Mouse (Mus musculus) embryonic facial prominence, embryonic 15.5 days (tissue): ENCODE results near the gene Fbxo5. TPM values are rescaled to one million over a fixed set of nuclear protein-coding genes. Genes with fewer than 3 reads are reported as not detected.

Experiments
- ATAC-seq: fragments of 200-750 bp; cut with Nextera tagmentation; 2 replicates; pipeline ENCODE4 v1.8.0; 2017; ENCODE audit warnings: low read depth, moderate TSS enrichment; ENCODE audit not compliant: insufficient number of reproducible peaks, low FRiP score, low TSS enrichment
- H3K27ac ChIP-seq: fragments of 300-500 bp; sonication (generic); replicated peaks from 2 replicates; pipeline ENCODE4 v1.5.1; 2015; ENCODE audit warnings: mild to moderate bottlenecking, inconsistent platforms
- H3K27me3 ChIP-seq: fragments of 300-500 bp; sonication (generic); 2 replicates; pipeline ENCODE4 v1.6.1; 2015; ENCODE audit warnings: inconsistent platforms
- H3K36me3 ChIP-seq: fragments of 300-500 bp; sonication (generic); 2 replicates; pipeline ENCODE4 v1.6.1; 2015; ENCODE audit warnings: mild to moderate bottlenecking, inconsistent platforms
- H3K4me1 ChIP-seq: fragments of 300-500 bp; sonication (generic); 2 replicates; pipeline ENCODE4 v1.6.1; 2015; ENCODE audit warnings: inconsistent platforms
- H3K4me2 ChIP-seq: fragments of 300-500 bp; sonication (generic); replicated peaks from 2 replicates; pipeline ENCODE4 v1.6.1; 2015; ENCODE audit warnings: mild to moderate bottlenecking, inconsistent platforms
- H3K4me3 ChIP-seq: fragments of 300-500 bp; sonication (generic); replicated peaks from 2 replicates; pipeline ENCODE4 v1.5.1; 2015; ENCODE audit warnings: mild to moderate bottlenecking, inconsistent platforms
- H3K9ac ChIP-seq: fragments of 300-500 bp; sonication (generic); 2 replicates; pipeline ENCODE4 v1.6.1; 2015; ENCODE audit warnings: inconsistent platforms
- H3K9me3 ChIP-seq: fragments of 300-500 bp; sonication (generic); replicated peaks from 2 replicates; pipeline ENCODE4 v1.6.1; 2016; ENCODE audit warnings: inconsistent platforms
- WGBS: fragments of 180-500 bp; shearing (Covaris S2); methylation state at CpG from one replicate; pipeline ENCODE4 v1.1.7; 2015; 5-methylcytosine and 5-hydroxymethylcytosine counted together
- polyA plus RNA-seq: library from polyadenylated mRNA; unstranded; fragments of >200 nt; fragmentation: Nextera tagmentation; extraction: Ambion mirVana; gene quantifications from 2 replicates; pipeline ENCODE4 v1.2.1, GENCODE M21; 2015

Fbxo5 gene
- 51.4 and 53.4 TPM in 2 replicates for polyA plus RNA-seq

DNA sequence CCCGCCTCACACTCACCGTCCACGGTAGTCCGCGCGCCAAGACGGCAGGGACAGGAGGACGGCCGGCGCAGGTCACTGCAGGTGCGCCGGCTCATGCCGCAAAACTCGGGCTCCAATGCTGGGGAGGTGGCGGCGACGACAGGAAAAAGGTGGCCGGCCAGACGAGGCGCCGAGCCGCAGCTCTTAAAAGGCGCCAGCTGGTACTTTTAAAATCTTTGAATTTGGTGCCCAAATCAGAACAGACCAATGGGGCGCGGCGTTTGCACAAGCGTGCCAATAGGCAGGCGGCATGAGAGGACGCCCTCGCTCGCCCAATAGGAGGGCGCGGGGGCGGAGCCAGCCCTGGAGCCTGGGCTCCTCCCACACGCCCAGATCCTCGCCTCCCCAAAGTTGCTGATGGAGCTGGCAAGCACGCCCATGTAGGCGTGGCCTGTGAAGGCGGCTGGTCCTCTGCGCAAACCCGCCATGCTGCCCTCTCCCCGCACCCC, at the start of gene Fbxo5:
TSS of gene Fbxo5 (minus strand) at position 358 of the 488 bp plus-strand sequence.
- H3K27me3 ChIP-seq, result no peaks in the 10 kb centered on the region
- H3K4me2 ChIP-seq, result peak within 1 kb of the TSS; percentile 94
- under 1% methylated on average over 41 of the region's 42 CpGs for WGBS
- no peaks in the 10 kb centered on the region for H3K9me3 ChIP-seq
- ATAC-seq, result peak; percentile 96
- peaks cover 19% of the 10 kb centered on the region for H3K36me3 ChIP-seq
- peak within 1 kb of the TSS; percentile 80 for H3K4me3 ChIP-seq
- peak within 1 kb of the TSS; percentile 93 for H3K27ac ChIP-seq
- peak within 1 kb of the TSS; percentile 50 for H3K9ac ChIP-seq
- H3K4me1 ChIP-seq, result peaks cover 26% of the 10 kb centered on the region

DNA sequence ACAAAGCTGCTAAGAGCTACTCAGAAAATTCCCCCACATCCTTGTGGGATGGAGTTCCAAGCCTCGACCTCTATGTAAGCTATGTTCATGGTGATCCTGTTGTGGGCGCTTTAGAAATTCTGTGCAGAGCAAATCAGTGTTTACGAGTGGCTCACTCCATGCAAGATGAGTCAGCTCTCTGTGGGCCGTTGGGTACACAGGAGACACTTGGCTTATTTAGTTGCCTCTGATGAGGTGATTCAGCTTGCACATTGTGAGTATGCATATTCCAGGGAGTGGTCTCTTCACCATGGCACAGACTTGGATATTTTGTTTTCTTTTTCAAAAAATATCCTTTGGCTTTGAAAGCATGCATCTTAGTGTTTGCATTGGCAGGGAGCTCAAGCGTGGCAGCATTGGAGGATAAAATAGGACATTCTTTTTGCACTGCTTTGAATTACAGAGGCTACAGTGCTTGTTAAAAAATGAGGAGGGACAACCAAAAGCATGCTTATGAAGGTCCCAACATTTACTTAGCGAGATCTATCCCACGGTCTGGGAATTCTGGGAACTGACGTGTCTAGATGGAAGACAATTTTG, 48.0 kb upstream of the Fbxo5 start:
- Histone ChIP-seq H3K36me3 (no peaks in the 10 kb centered on the region), H3K4me2 (no peak overlapping the region), H3K27me3 (no peaks in the 10 kb centered on the region), H3K27ac (no peak overlapping the region), H3K9me3 (no peaks in the 10 kb centered on the region), H3K4me3 (no peak overlapping the region), H3K4me1 (0 out of 2 replicates have a peak, but pooled peaks cover 3% of the 10 kb centered on the region), H3K9ac (no peak overlapping the region)
- 73% methylated on average over 8 of the region's 8 CpGs for WGBS
- ATAC-seq, result no peak

DNA sequence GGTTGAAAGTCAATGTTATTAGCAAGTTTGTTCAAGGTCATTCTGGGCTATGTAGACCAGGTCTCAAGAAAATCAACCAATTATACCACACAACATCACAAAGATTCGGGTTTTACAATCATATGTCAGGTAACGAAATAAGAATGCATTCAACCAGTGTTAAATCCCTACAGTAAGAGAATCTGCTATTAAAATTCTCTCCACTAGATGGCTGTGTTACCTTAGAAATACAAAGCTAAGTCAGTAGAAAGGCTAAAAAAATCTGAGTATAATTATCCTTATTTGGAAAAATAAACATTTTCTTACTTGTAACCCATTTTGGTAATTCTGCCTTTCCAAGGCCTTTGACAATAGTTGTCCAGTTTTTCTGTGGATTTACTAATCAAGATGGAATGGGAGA, 41.5 kb upstream of the Fbxo5 start:
- 0 out of 2 replicates have a peak, but pooled peaks cover 3% of the 10 kb centered on the region for H3K4me1 ChIP-seq
- H3K4me2 ChIP-seq, result no peak overlapping the region
- H3K36me3 ChIP-seq, result no peaks in the 10 kb centered on the region
- no peak for ATAC-seq
- no peak overlapping the region for H3K4me3 ChIP-seq
- H3K27me3 ChIP-seq, result no peaks in the 10 kb centered on the region
- H3K9me3 ChIP-seq, result no peaks in the 10 kb centered on the region
- no peak overlapping the region for H3K9ac ChIP-seq
- H3K27ac ChIP-seq, result no peak overlapping the region
- 27% methylated on average over 2 of the region's 2 CpGs for WGBS

DNA sequence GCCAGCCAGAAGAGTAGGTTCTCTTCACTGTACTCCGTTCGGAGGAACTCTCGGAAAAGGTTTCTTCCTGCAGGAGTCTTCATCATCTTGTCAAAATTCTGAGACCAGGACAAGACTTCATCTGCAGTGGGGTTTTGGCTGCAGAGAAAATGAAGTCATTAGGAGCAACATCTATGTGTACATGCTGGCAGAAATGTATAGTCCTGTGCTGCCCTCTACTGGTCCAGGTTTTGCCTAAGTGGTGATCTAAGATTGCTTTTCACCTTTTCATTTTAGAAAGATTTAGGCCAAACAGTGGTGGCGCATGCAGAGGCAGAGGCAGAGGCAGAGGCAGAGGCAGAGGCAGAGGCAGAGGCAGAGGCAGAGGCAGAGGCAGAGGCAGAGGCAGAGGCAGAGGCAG, 36.0 kb upstream of the Fbxo5 start:
- ATAC-seq, result no peak
- H3K27ac ChIP-seq, result no peak overlapping the region
- WGBS, result 83% methylated on average over 4 of the region's 4 CpGs

DNA sequence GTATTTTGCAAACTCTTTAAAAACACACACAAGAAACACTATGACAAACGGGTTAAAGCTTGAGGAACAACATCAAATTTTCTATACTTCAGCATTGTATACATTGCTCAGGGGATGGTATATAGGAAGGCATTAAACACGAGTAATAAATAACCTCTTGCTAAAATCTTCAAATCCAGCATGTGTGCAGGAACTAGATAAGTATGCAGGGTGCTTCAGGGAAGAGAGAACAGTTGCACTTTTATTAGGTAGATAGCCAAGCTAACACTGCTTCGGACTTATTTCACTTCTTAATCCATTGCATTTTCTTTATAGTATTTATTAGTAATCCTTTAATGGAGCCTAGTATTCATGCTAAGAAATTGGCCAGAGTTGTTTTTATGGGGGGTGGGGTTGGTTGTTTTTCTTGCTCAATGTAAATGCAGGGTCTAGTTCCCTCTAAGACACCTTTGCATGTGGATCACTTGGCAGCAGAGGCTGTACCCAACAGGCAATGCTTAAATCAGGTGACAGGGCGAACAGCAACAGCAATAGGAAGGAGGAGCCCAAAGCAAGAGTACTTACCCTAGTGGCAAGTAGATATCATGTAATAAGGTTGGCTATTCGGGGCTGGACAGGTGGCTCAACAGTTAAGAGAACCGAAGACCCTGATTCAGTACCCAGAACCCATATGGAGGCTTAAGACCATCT, 21.1 kb upstream of the Fbxo5 start:
- Histone ChIP-seq H3K9ac (no peak overlapping the region), H3K9me3 (no peaks in the 10 kb centered on the region), H3K27ac (no peak overlapping the region), H3K4me1 (peaks cover 13% of the 10 kb centered on the region), H3K4me2 (no peak overlapping the region), H3K36me3 (no peaks in the 10 kb centered on the region), H3K27me3 (no peaks in the 10 kb centered on the region), H3K4me3 (no peak overlapping the region)
- 73% methylated on average over 6 of the region's 6 CpGs for WGBS
- no peak for ATAC-seq

More for the DNA sequence above, 36.0 kb upstream of the Fbxo5 start:
- Histone ChIP-seq H3K9me3 (no peaks in the 10 kb centered on the region), H3K4me1 (no peaks in the 10 kb centered on the region), H3K9ac (no peak overlapping the region), H3K4me3 (no peak overlapping the region), H3K4me2 (no peak overlapping the region), H3K36me3 (no peaks in the 10 kb centered on the region), H3K27me3 (no peaks in the 10 kb centered on the region)

DNA sequence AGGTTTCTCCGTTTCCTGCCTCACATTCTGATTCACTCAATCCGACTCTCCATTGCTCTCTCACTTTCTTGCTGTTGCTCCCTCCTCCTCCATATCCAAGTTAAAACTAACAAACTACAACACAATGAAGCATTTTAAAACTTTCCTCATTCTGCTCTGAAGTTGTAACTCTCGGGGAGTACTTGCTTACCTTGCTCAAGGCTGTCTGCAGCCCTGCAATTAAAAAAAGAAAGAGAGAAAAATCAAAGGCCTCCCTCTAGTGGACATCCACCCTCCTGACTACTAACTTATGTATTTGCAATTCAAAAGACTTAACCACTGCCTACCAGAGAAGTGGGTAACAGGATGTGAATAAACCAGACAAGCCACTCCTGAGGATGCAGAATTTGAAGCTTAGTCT, 19.4 kb upstream of the Fbxo5 start:
- Histone ChIP-seq H3K27ac (peak overlapping the region; percentile 94), H3K27me3 (no peaks in the 10 kb centered on the region), H3K4me3 (peak overlapping the region; percentile 92), H3K36me3 (peaks cover 1% of the 10 kb centered on the region), H3K9ac (no peak overlapping the region), H3K4me2 (peak overlapping the region; percentile 59), H3K9me3 (no peaks in the 10 kb centered on the region), H3K4me1 (peaks cover 13% of the 10 kb centered on the region)
- no peak for ATAC-seq
- WGBS, result 0% methylated on average over 3 of the region's 3 CpGs

DNA sequence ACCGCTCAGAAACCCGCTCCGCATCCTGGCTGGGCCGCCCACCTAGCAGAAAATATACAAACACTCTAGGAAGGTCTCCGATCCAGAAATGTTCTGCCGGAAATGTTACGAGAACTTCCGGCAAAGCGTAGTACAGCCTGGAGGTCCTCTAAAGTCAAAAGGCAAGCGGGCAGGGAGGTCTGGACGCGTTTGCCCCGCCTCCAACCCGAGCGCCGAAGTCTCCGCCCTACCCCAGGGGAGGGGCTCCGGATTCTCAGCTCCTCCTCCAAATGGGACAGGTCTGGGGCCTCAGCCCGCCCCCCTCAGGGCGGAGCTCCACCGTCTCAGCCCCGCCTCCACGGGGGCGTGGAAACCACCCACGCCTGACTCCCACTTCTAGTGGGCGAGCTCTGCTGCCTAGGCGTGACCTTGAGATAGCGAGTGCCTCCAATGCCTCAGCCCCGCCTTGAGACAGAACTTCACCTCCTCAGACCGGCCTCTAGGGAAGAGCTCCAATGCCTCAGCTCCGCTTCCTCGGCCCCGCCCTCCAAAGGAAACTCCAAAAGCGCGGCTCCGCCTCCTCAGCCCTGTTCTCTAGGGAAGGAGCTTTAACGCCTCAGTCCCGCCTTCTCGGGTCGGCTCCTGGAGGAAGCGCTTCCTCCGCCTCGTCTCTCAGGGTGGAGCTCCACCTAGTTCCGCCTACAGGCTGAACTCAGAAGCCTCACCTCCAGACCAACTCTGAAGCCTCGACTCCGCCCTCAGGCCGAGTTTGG, 18.5 kb upstream of the Fbxo5 start, which contains the start of gene Mtrf1l:
TSS of gene Mtrf1l (minus strand) at position 171 of the 752 bp plus-strand sequence.
- no peaks in the 10 kb centered on the region for H3K27me3 ChIP-seq
- WGBS, result under 1% methylated on average over 47 of the region's 47 CpGs
- peak within 1 kb of the TSS; percentile 85 for H3K9ac ChIP-seq
- H3K36me3 ChIP-seq, result peaks cover 9% of the 10 kb centered on the region
- peaks cover 13% of the 10 kb centered on the region for H3K4me1 ChIP-seq
- peak; percentile 97 for ATAC-seq
- H3K4me3 ChIP-seq, result peak within 1 kb of the TSS; percentile 92
- peak within 1 kb of the TSS; percentile 94 for H3K27ac ChIP-seq
- H3K4me2 ChIP-seq, result peak within 1 kb of the TSS; percentile 59
- H3K9me3 ChIP-seq, result no peaks in the 10 kb centered on the region

DNA sequence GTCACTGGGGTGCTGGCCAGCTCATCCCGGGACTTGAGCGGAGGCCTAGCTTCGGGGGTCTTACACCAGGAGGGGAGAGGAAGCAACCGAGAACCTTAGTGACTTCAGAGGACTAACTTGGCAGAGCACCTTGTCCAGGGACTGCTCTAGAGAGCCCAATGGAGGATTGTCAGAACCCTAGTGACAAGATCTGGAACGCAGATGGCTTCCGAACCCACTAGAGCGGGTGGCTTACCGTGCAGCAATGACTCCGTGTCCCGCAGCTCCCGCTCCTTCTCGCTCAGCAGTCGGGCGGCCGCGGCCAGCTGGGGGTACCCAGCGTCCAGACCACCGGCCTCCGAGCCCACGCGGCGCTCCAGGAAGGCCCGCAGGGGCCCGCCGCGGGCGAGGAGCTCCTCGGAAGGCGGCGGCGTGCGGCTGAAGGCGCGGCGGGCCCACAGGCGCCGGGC, 17.9 kb upstream of the Fbxo5 start:
- Histone ChIP-seq H3K9ac (peak overlapping the region; percentile 85), H3K9me3 (no peaks in the 10 kb centered on the region), H3K4me2 (peak overlapping the region; percentile 58), H3K4me1 (peaks cover 13% of the 10 kb centered on the region), H3K27ac (peak overlapping the region; percentile 94), H3K36me3 (peaks cover 15% of the 10 kb centered on the region), H3K27me3 (no peaks in the 10 kb centered on the region), H3K4me3 (peak overlapping the region; percentile 92)
- ATAC-seq, result no peak; the same call in 1 of the 2 replicates
- WGBS, result under 1% methylated on average over 35 of the region's 37 CpGs

DNA sequence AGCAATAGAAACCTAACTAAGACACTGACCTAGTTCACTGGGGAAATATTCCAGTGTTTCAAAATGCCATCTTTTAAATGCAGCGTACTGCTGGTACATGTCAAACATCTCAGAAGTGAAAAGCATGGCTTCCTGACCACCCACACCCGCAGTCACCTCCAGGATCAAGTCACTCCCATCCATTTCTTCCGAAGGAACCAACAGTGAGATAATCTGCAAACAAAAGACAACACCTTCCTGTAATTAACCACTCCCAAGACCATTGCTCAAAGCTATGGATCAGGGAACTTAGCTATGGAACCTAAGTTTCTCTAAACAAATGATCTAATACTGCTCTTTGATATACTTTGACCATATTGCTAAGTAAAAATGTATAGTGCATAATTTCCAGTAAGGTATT, 13.4 kb upstream of the Fbxo5 start:
- peaks cover 50% of the 10 kb centered on the region for H3K36me3 ChIP-seq
- no peak overlapping the region for H3K4me3 ChIP-seq
- no peaks in the 10 kb centered on the region for H3K9me3 ChIP-seq
- no peaks in the 10 kb centered on the region for H3K27me3 ChIP-seq
- ATAC-seq, result no peak
- H3K27ac ChIP-seq, result no peak overlapping the region
- H3K9ac ChIP-seq, result no peak overlapping the region
- 86% methylated on average over 3 of the region's 3 CpGs for WGBS
- no peak overlapping the region for H3K4me2 ChIP-seq
- peaks cover 13% of the 10 kb centered on the region for H3K4me1 ChIP-seq

DNA sequence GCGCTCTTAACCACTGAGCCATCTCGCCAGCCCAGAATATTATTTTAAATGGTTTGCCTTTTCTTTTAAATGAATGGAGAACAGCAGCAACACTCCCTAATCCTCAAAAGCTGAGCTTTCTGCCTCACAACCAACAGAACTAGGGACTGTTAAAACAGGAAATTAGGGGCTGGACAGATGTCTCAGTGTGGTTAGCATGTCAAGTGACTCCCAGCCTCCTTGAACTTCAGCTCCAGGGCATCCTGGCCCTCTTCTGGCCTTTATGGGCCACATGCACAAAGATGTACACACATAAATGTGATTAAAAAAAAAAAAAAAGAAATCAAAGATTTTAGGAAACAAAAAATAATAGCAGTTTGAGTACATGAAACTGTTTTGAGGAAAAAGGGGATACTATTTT, 10.6 kb upstream of the Fbxo5 start:
- H3K4me1 ChIP-seq, result no peaks in the 10 kb centered on the region
- H3K36me3 ChIP-seq, result peaks cover 72% of the 10 kb centered on the region
- no peak overlapping the region for H3K9ac ChIP-seq
- no peak overlapping the region for H3K4me3 ChIP-seq
- no peak for ATAC-seq
- H3K27me3 ChIP-seq, result no peaks in the 10 kb centered on the region
- H3K27ac ChIP-seq, result no peak overlapping the region
- no peak overlapping the region for H3K4me2 ChIP-seq
- no peaks in the 10 kb centered on the region for H3K9me3 ChIP-seq
- 98% methylated on average over 2 of the region's 2 CpGs for WGBS

DNA sequence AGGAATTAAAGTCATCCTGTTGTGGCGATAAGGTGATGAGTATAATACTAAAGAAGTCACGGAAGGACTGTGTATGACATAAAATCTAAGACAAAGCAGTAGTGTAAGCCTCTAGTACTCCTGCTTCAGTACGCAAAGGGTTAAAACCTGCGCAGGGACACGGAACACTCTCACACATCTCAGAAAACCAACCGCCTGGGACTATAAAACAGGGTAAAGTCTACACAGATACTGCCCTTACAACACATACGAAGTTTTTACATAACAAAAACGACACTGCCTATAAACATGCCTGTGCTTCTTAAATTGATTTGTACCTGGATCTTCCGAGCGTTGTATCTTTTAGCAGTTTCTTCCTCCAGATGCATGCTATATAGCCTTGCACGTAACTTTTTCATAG, 8.3 kb upstream of the Fbxo5 start:
- 91% methylated on average over 11 of the region's 11 CpGs for WGBS
- H3K9ac ChIP-seq, result no peak overlapping the region
- H3K4me2 ChIP-seq, result no peak overlapping the region
- no peaks in the 10 kb centered on the region for H3K27me3 ChIP-seq
- no peaks in the 10 kb centered on the region for H3K9me3 ChIP-seq
- no peak overlapping the region for H3K27ac ChIP-seq
- no peak for ATAC-seq
- no peak overlapping the region for H3K4me3 ChIP-seq
- no peaks in the 10 kb centered on the region for H3K4me1 ChIP-seq
- H3K36me3 ChIP-seq, result peaks cover 62% of the 10 kb centered on the region
